ENCODE assay signal across 8 mouse cellular contexts in genomic region chr9:72110627-72111003, GRCm38 (mm10). TPM values are rescaled to one million over a fixed set of nuclear protein-coding genes. Genes with fewer than 3 reads are reported as not detected.
DNase-seq lines count a peak whose midpoint lies in the region; ATAC-seq and TF ChIP-seq lines count a peak whose summit lies in the region.

No protein-coding gene starts in this region.

- no peaks in the 10 kb centered on the region for H3K4me1 ChIP-seq in intestine, embryonic 15.5 days (replicated peaks)
- H3K4me1 ChIP-seq in limb, embryonic 12.5 days (replicated peaks) = peaks cover 15% of the 10 kb centered on the region
- H3K4me1 ChIP-seq in midbrain, embryonic 12.5 days = peaks cover 22% of the 10 kb centered on the region
- H3K4me1 ChIP-seq in stomach, postnatal 0 days (replicated peaks; ENCODE audit: control insufficient read depth, insufficient read depth) = no peaks in the 10 kb centered on the region

- no peaks in the 10 kb centered on the region for H3K9me3 ChIP-seq in intestine, embryonic 15.5 days
- no peaks in the 10 kb centered on the region for H3K9me3 ChIP-seq in limb, embryonic 12.5 days
- H3K9me3 ChIP-seq in midbrain, embryonic 12.5 days = no peaks in the 10 kb centered on the region
- H3K9me3 ChIP-seq in stomach, postnatal 0 days (ENCODE audit: control insufficient read depth, low read length) = no peaks in the 10 kb centered on the region

- H3K4me3 ChIP-seq in intestine, embryonic 15.5 days (replicated peaks) = peak overlapping the region; percentile 89
- H3K4me3 ChIP-seq in limb, embryonic 12.5 days (replicated peaks) = peak overlapping the region; percentile 95
- peak overlapping the region; percentile 97 for H3K4me3 ChIP-seq in midbrain, embryonic 12.5 days
- H3K4me3 ChIP-seq in stomach, postnatal 0 days (ENCODE audit: low read depth, low read length) = peak overlapping the region; percentile 99

- DNase-seq in right cerebral cortex, postnatal 10 days (ENCODE audit: low spot score in 2 of 2) = peak; percentile 53 to 56
- DNase-seq in right cerebral cortex, postnatal 4 days = no peak
- DNase-seq in cerebellum, postnatal 14 days = peak; percentile 52 to 62
- DNase-seq in frontal cortex, postnatal 25 days (ENCODE audit: low spot score in 2 of 2) = peak; percentile 22 to 23
- DNase-seq in stomach, postnatal 0 days (ENCODE audit: low spot score) = peak; percentile 47

- no peak for TF ChIP-seq EP300 in stomach, postnatal 0 days (optimal IDR thresholded peaks at IDR 0.05)

- H3K36me3 ChIP-seq in intestine, embryonic 15.5 days = no peaks in the 10 kb centered on the region
- H3K36me3 ChIP-seq in limb, embryonic 12.5 days = peaks cover 15% of the 10 kb centered on the region; the same call in 1 of the 2 replicates
- 0 out of 2 replicates have a peak, but pooled peaks cover 8% of the 10 kb centered on the region for H3K36me3 ChIP-seq in midbrain, embryonic 12.5 days
- H3K36me3 ChIP-seq in stomach, postnatal 0 days (ENCODE audit: control insufficient read depth, insufficient read depth, low read length) = no peaks in the 10 kb centered on the region

- TF ChIP-seq CTCF in stomach, postnatal 0 days (IDR thresholded peaks at IDR 0.05; ENCODE audit: low read depth) = no peak

- H3K27ac ChIP-seq in intestine, embryonic 15.5 days = peak overlapping the region; percentile 98
- peak overlapping the region; percentile 98 for H3K27ac ChIP-seq in limb, embryonic 12.5 days
- H3K27ac ChIP-seq in midbrain, embryonic 12.5 days (replicated peaks) = peak overlapping the region; percentile 96
- peak overlapping the region; percentile 98 for H3K27ac ChIP-seq in stomach, postnatal 0 days (replicated peaks)

- no peaks in the 10 kb centered on the region for H3K27me3 ChIP-seq in intestine, embryonic 15.5 days (replicated peaks)
- H3K27me3 ChIP-seq in limb, embryonic 12.5 days = no peaks in the 10 kb centered on the region
- H3K27me3 ChIP-seq in midbrain, embryonic 12.5 days = no peaks in the 10 kb centered on the region
- no peaks in the 10 kb centered on the region for H3K27me3 ChIP-seq in stomach, postnatal 0 days (ENCODE audit: control insufficient read depth, insufficient read depth, low read length)

- peak overlapping the region; percentile 62 for H3K4me2 ChIP-seq in intestine, embryonic 15.5 days (replicated peaks)
- peak overlapping the region; percentile 70 for H3K4me2 ChIP-seq in limb, embryonic 12.5 days
- H3K4me2 ChIP-seq in midbrain, embryonic 12.5 days (replicated peaks) = peak overlapping the region; percentile 72
- H3K4me2 ChIP-seq in stomach, postnatal 0 days (replicated peaks; ENCODE audit: low read depth) = peak overlapping the region; percentile 86

- WGBS in intestine, embryonic 15.5 days = under 1% methylated on average over 21 of the region's 23 CpGs
- under 1% methylated on average over 22 of the region's 23 CpGs for WGBS in limb, embryonic 12.5 days
- 1% methylated on average over 22 of the region's 23 CpGs for WGBS in midbrain, embryonic 12.5 days
- 0% methylated on average over 21 of the region's 23 CpGs for WGBS in stomach, postnatal 0 days

- H3K9ac ChIP-seq in intestine, embryonic 15.5 days = peak overlapping the region; percentile 100
- H3K9ac ChIP-seq in limb, embryonic 12.5 days (replicated peaks) = peak overlapping the region; percentile 100
- H3K9ac ChIP-seq in midbrain, embryonic 12.5 days (replicated peaks) = peak overlapping the region; percentile 99
- peak overlapping the region; percentile 100 for H3K9ac ChIP-seq in stomach, postnatal 0 days (ENCODE audit: low read length)

- ATAC-seq in intestine, embryonic 15.5 days = peak; percentile 50
- ATAC-seq in limb, embryonic 12.5 days (ENCODE audit: insufficient number of reproducible peaks, insufficient read depth, low FRiP score, low TSS enrichment, low read depth) = 0 out of 2 replicates have a peak, but pooled peaks have one; percentile 16
- 0 out of 2 replicates have a peak, but pooled peaks have one; percentile 18 for ATAC-seq in midbrain, embryonic 12.5 days (ENCODE audit: low FRiP score, low read depth)
- peak; percentile 32; the same call in 1 of the 2 replicates for ATAC-seq in stomach, postnatal 0 days (ENCODE audit: low FRiP score, low TSS enrichment)

RNA-seq across cellular contexts. Expression of gene Tcf12, which starts 1.1 kb away (rescaled TPM):
- 34.8 and 35.2 TPM in 2 replicates for polyA plus RNA-seq in intestine, embryonic 15.5 days (2015; fragmentation: Nextera tagmentation; extraction: Ambion mirVana)
- polyA plus RNA-seq in limb, embryonic 12.5 days (2016; fragmentation: Nextera tagmentation; extraction: Ambion mirVana) = 142 and 158 TPM in 2 replicates
- 192 and 227 TPM in 2 replicates for polyA plus RNA-seq in midbrain, embryonic 12.5 days (2016; fragmentation: Nextera tagmentation; extraction: Ambion mirVana)
- 28.7 and 29.1 TPM in 2 replicates for polyA plus RNA-seq in stomach, postnatal 0 days (2015; fragmentation: Nextera tagmentation; extraction: Ambion mirVana)
